Mouse (Mus musculus) CD4-positive helper T cell, adult 2 months (primary cell): ENCODE data around the gene Ccdc172.
A peak's percentile ranks its signal among the peaks of the same experiment; 100 is the strongest.

Experiments
- DNase-seq: peaks from one replicate; pipeline ENCODE4 v3.0.0-alpha.2; 2012; ENCODE audit warnings: low read depth, missing footprints, low spot score

The Ccdc172 gene

GRCm38 (mm10) chr19:58511818-58512217 is at the start of gene Ccdc172:
TSS of gene Ccdc172 (plus strand) at chr19:58511993.
- DNase-seq, result no peak

- no peak for DNase-seq
Measured at GRCm38 (mm10) chr19:58463755-58464154, 48.0 kb upstream of the Ccdc172 start.

DNA sequence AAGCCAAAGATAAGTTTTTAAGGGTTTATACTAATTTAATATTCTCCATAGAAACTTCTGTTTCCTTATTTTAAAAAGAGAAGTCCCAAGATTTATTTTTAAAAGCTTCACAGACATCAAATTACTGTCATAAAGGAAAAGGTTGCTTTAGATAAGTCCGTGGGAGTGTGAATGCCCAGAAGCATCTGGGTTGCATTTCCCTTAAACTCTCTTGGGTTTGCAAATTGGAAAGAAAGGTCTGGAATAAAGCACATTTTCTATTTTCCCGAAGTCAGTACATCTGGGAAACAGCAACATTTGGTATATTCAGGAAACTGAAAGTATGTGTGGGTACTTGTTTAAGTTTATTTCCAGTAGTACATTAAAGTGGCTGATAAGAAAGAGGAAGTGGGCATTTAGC is 43.5 kb upstream of the Ccdc172 start:
- no peak for DNase-seq

- peak; percentile 57 for DNase-seq
Measured at GRCm38 (mm10) chr19:58469421-58469820, 42.4 kb upstream of the Ccdc172 start.

DNA sequence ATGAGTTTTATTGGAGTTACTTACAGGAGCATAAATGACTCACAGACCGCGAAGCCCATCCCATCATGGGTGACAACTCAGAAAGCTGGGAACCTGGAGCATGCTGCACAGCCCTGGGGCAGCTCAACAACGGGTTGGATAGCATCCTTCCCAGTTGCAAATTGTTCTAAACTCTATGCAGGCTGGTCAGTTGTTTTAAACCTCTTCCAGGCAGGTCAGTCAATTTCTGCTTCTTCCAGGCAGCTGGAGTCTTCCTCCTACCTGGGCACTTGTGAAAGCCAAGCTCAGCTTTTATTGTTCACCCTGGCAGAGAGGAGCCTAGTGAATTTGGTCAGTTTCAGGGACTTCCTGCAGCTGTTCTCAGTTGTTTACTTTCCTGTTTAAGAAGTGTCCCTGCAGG is 37.5 kb upstream of the Ccdc172 start:
- DNase-seq, result no peak

GRCm38 (mm10) chr19:58482373-58482977 is 29.3 kb upstream of the Ccdc172 start:
- DNase-seq, result no peak

DNA sequence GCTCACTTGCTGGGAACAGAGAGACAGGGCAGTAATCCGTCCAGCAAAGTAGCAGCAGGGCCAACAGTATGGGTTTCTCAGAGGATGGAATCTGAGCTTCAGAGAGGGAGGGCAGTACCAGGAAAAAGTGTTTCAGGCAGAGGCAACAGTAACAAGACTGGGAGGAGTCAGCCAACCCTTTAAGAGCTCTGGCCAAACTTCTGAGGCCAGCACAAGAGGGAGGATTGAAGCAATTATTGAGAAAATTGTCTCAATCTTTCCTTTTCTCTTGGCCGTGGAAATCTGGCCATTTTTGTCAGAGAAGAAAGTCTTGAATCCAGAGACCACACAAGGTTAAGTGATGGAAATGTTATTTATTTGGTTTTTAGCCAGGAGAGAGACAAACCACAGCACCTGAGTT is 25.1 kb upstream of the Ccdc172 start:
- no peak for DNase-seq

GRCm38 (mm10) chr19:58497106-58497505 is 14.7 kb upstream of the Ccdc172 start:
- DNase-seq, result no peak

DNA sequence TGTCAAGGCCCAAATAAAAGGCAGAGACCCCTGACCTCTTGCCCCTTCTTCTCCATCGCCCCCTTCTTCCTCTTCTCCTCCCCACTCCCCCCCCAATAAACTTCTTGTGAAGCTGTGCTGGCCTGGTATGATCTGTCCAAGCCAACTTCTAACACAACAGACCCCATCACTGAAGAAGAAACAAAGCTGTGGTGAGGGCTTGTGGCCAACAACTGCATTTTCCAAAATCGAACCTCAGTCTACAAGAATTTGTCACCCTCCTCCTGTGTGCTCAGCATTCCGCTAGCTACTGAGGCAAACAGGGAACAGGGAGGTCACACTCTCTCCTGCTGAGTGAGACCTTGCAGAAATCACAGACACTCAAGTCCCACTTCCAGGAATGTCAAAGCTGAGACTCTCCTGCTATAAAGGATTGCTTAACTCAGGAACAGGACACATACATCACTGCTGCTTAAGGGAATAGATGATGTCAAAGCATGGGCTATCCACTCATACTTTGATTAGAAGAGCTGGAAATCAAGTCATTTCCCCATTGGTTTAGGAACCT is 12.3 kb upstream of the Ccdc172 start:
- no peak for DNase-seq

DNA sequence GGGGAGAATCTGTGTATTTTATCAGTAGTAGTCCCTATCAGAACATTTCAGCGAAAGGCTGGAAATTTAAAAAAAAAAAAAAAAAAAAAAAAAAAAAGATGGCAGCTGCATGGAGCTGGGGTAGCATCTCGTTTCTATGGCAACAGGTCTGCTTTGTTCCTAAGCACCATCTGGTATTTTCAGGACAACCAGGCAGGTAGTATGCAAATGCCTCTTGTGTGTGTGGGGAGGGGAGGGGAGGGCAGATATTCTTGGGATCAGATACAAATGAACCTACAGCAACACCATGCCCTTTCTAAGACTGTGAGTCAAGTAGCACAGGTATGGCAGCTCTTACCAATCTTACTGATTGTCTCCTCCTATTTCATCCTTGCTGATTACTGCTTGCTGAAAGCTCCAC is 11.7 kb upstream of the Ccdc172 start:
- no peak for DNase-seq

DNA sequence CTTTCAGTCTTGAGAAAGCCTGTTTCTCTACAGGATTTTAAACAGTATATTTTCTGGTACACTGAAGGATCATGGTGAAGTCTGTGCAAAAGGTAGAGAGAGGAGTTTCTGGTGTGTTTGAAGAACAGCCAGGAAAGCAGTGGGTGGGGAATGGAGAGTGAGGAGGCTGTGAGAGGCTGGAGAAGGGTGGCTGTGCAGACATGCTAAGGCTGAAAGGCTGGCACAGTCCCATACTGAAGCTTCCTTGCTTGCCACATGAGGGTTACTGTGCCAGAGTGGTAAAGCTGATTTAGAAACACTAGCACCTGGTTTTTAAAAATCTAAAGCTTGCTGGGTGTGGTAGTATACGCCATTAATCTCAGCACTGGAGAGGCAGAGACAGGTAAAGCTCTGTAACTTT is 9.9 kb downstream of the Ccdc172 start:
- no peak for DNase-seq

GRCm38 (mm10) chr19:58523736-58524394 is 12.1 kb downstream of the Ccdc172 start:
- no peak for DNase-seq

GRCm38 (mm10) chr19:58525457-58526239 is 13.9 kb downstream of the Ccdc172 start:
- DNase-seq, result no peak

GRCm38 (mm10) chr19:58533077-58533476 is 21.3 kb downstream of the Ccdc172 start:
- no peak for DNase-seq

DNA sequence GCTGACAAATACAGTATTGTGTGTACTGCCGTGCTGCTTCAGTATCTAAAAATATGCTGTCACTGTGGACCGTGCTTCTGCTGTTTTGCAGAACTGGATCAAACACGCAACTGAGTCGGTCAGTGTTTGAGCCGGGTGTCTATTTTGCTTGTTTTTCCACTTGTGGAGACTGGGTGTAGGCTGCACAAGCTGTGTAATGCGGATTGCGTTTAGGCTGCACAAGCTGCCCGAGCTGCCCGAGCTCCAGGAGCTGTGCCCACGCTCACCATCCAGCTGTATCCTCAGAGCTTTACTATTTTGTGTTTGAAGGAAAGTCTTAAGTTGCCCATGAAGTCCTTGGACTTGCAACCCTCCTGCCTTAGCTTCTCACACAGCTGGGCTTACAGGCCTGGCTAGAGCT is 24.9 kb downstream of the Ccdc172 start:
- DNase-seq, result no peak

GRCm38 (mm10) chr19:58540396-58540795 is 28.6 kb downstream of the Ccdc172 start:
- no peak for DNase-seq

DNA sequence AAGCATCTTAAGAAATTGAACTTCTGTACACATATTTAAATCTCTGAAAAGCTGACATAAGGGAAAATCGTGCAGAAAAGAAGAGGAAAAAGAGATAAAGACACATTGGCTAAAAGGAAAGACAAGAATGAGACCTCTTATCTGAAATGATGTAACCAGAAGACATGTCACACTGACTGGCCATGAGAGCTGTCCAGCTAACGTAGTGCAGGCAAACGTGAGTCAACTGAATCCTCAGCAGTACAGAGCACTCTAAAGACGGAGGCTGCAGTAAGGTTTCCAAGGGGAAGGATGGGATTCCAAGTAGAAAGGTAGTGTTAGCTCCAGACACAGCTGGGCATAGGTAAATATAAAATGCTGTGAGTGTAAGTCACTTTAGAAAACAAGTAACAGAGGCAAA is 36.6 kb downstream of the Ccdc172 start:
- no peak for DNase-seq

DNA sequence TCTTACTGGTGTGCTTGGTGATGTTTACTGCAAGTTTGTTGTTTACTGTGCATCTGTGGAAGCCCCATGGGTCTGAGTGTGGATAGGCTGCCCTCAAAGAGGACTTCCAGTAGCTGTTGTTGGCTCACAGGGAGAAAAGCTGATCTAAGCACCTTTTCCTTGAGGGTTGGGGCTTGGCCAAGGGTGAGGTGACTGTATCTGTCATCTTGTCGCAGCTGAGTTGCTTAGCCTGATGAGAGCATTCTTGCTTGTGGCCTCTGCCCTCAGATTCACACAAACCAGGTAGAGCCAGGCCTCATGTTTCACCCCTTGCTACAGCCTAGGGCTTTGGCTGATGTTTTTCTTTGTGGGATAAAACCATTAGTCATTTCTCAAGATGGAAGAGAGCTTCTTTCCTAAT is 38.7 kb downstream of the Ccdc172 start:
- DNase-seq, result no peak

DNA sequence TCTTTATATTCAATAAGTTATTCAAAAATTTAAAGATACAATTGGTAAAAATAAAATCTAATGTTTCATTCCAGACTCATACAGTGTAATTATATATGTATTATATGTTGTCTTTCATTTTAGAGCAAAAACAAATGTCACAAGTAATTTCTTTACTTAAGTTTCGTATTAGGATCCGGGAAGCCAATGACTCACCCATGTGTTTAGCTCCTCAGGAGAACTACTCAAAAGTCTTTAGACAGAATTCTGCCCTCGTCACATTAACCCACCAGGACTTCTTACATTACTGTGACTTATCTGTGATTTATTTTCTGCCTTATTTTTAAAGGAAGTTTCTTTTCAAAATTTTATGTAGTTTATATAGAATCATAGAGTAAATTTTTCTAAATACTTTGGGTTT is 39.1 kb downstream of the Ccdc172 start:
- no peak for DNase-seq

- no peak for DNase-seq
Measured at GRCm38 (mm10) chr19:58554974-58555373, 43.2 kb downstream of the Ccdc172 start.

GRCm38 (mm10) chr19:58558352-58558751 is 46.6 kb downstream of the Ccdc172 start:
- DNase-seq, result peak; percentile 19

GRCm38 (mm10) chr19:58562301-58562815 is 50.6 kb downstream of the Ccdc172 start:
- no peak for DNase-seq
